Mouse (Mus musculus): ENCODE data around the gene Adcy9. TPM values are rescaled to one million over a fixed set of nuclear protein-coding genes. Genes with fewer than 3 reads are reported as not detected.
A peak's percentile ranks its signal among the peaks of the same experiment; 100 is the strongest.

The Adcy9 gene
- polyA plus RNA-seq, 1 experiment from 2014 or later = 1.7 TPM

DNA sequence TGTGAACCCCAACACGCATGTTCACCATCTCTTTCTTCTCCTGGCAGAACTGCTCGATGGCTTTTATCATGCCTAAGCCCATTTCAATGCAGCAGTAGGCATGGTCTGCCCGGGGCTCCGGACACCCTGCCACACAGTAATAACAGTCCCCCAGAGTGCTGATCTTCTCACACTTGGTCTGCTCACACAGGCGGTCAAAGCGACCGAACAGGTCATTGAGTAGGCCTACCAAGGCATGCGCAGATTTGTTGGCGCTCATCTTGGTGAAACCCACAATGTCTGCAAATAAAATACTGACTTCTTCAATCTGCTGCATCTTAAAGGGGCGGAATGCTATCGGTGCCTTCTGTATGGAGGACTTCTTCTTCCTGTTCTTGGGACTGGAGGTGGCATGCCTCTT lies 2.2 kb downstream of the Adcy9 start:
- 95% methylated on average over 11 of the region's 11 CpGs for WGBS
- H3K9me3 ChIP-seq = no peaks in the 10 kb centered on the region
- no peak overlapping the region for H3K4me3 ChIP-seq (replicated peaks)
- no peaks in the 10 kb centered on the region for H3K36me3 ChIP-seq
- no peak overlapping the region for H3K9ac ChIP-seq
- ATAC-seq (ENCODE audit: insufficient read depth, low FRiP score, low read depth) = no peak
- no peaks in the 10 kb centered on the region for H3K27me3 ChIP-seq (replicated peaks)
- H3K27ac ChIP-seq = no peak overlapping the region
- peaks cover 22% of the 10 kb centered on the region for H3K4me1 ChIP-seq
- H3K4me2 ChIP-seq = peak overlapping the region; percentile 32

DNA sequence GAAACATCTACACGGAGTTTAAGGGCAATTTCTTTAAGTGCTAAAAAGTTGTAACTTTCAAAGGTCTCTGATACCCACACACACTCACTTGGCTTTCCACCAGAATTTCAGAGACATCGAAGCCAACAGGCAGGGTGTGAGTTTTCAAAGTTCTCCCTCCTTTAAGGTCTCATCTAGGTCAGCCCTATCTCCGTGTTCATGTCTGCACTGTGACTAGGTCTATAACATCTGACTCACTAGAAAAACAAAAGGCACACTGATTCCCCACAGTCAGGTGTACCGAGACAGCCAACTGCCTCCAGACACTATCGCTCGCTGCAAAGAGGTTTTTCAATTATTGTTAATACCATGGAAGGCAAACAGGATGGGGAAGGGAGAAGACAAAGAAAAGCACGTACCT lies 2.8 kb downstream of the Adcy9 start:
- H3K36me3 ChIP-seq = no peaks in the 10 kb centered on the region
- peak overlapping the region; percentile 32 for H3K4me2 ChIP-seq
- ATAC-seq (ENCODE audit: insufficient read depth, low FRiP score, low read depth) = no peak
- no peaks in the 10 kb centered on the region for H3K9me3 ChIP-seq
- H3K4me1 ChIP-seq = peaks cover 22% of the 10 kb centered on the region
- no peak overlapping the region for H3K27ac ChIP-seq
- H3K9ac ChIP-seq = no peak overlapping the region
- no peak overlapping the region for H3K4me3 ChIP-seq (replicated peaks)
- no peaks in the 10 kb centered on the region for H3K27me3 ChIP-seq (replicated peaks)
- 65% methylated on average over 7 of the region's 7 CpGs for WGBS

DNA sequence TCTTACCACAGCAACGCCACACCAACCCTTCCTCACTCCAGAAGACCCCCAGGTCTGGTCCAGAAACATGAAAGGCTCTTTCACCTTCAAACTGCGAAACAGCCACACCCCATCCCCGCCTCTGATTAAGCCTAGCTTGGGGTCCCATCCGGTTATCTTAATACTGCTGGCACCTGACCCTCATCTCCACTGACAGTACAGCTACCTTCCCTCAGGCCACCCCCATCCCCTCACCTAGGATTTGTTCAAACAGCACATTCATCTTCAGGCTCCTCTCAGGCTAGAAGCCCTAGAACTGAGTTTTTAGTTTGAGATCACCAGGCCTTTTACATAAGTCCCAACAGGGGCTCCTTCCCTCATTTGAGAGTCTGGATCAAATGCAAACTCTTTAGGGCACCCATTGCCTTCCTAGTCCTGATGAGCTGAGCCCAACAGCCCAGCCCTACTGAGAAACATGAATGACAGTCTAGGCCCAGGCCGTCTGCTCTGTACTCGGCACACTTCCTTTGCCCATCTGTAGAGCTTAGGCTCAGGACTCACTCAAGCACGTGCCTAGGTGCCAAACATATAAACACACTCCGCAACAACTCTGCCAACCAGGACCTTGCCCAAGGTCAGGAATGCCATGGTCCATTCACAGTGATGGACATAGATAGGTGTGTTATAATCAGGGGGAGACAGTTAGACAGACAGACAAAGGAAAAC lies 5.3 kb downstream of the Adcy9 start:
- H3K9me3 ChIP-seq = no peaks in the 10 kb centered on the region
- H3K27ac ChIP-seq = no peak overlapping the region
- no peaks in the 10 kb centered on the region for H3K36me3 ChIP-seq
- H3K4me1 ChIP-seq = peaks cover 22% of the 10 kb centered on the region
- no peak overlapping the region for H3K9ac ChIP-seq
- no peak overlapping the region for H3K4me2 ChIP-seq
- no peak overlapping the region for H3K4me3 ChIP-seq (replicated peaks)
- whole genome bisulfite sequencing = 74% methylated on average over 8 of the region's 8 CpGs
- no peak for ATAC-seq (ENCODE audit: insufficient read depth, low FRiP score, low read depth)
- no peaks in the 10 kb centered on the region for H3K27me3 ChIP-seq (replicated peaks)

DNA sequence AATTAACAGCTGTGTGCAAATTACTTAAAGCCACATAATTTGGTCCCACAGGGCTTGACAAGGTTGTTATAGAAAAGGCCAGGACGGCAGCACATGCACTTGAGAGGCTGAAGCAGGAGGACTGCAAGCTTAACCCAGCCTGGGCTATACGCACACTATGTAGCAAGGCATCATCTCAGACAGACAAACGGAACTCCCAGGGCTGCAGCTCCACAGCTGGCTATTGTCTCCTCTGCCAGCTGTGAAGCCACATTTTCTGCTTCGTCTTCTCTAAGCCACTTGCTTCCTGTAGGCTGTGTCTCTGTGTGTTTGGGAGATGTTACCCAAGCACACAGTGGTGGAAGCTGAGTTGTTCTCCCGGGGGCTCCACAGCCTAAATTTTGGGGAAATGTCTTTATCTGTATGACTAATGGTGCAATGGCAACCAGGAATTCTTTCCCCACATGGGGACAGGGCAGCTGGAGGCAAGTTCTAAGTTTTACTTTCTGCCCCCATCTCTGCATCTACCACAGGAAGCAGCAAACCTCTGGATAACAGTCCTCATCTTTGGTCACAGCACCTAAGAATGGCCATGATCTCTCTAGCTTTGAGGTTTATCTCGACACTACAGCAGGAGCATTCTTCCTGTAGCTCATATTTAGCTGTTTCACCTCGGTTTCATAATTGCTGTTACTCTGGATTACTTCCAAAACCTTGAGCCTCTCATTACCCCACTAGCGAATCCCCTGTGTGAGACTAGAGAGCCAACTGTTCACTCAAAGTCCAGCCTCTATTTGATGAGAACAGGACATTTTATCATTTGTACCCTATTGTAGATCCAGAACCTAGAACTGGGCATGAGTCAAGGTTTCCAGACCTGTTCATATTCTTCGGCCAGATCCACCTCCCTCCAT lies 6.1 kb downstream of the Adcy9 start:
- no peak for ATAC-seq (ENCODE audit: insufficient read depth, low FRiP score, low read depth)
- no peaks in the 10 kb centered on the region for H3K9me3 ChIP-seq
- H3K36me3 ChIP-seq = no peaks in the 10 kb centered on the region
- 60% methylated on average over 9 of the region's 9 CpGs for WGBS
- H3K4me3 ChIP-seq (replicated peaks) = no peak overlapping the region
- no peak overlapping the region for H3K27ac ChIP-seq
- no peak overlapping the region for H3K4me2 ChIP-seq
- no peaks in the 10 kb centered on the region for H3K27me3 ChIP-seq (replicated peaks)
- peaks cover 20% of the 10 kb centered on the region for H3K4me1 ChIP-seq
- no peak overlapping the region for H3K9ac ChIP-seq

DNA sequence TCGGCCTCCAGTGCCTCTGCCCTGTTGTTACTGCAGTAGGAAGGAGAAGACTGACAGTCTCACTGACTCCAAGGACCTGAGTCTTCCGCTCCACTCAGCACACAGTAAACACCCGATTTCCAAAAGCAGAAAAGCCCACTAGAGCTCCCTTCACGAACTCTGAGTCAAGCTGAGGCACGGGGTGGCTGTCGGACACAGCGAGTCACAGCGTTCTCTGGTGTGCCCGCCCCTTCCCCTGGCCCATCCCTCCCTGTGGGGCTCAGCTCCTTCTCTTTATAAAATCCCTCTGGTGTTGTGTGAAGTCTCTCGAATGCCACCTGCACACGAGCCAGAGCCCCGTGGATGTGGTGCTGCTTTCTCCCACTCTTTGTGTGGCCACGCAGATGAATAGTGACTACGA lies 7.0 kb downstream of the Adcy9 start:
- H3K4me3 ChIP-seq (replicated peaks) = no peak overlapping the region
- H3K4me2 ChIP-seq = no peak overlapping the region
- H3K27me3 ChIP-seq (replicated peaks) = no peaks in the 10 kb centered on the region
- H3K4me1 ChIP-seq = peaks cover 10% of the 10 kb centered on the region; the same call in 1 of the 2 replicates
- no peaks in the 10 kb centered on the region for H3K9me3 ChIP-seq
- no peaks in the 10 kb centered on the region for H3K36me3 ChIP-seq
- WGBS = 53% methylated on average over 14 of the region's 14 CpGs
- ATAC-seq (ENCODE audit: insufficient read depth, low FRiP score, low read depth) = no peak
- no peak overlapping the region for H3K27ac ChIP-seq
- H3K9ac ChIP-seq = no peak overlapping the region

DNA sequence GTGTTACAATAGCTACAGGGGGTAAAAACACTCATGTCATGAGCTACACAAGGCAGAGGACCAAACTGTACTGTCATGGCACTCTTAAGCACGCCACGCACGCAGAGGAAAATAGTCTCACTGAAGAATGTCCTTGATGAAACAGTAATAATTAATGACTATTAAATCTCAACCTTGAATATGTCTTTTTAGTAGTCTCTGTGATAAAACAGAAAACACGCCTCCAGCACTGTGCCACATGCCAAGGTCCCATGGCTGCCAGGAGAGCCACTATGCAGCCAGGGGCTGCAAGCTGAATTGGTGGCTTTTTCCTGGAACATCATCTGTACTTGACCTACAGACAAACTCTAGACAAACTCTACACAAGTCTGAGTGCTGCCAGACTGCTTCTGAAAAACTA lies 8.0 kb downstream of the Adcy9 start:
- no peaks in the 10 kb centered on the region for H3K9me3 ChIP-seq
- no peaks in the 10 kb centered on the region for H3K36me3 ChIP-seq
- no peak overlapping the region for H3K27ac ChIP-seq
- WGBS = 79% methylated on average over 4 of the region's 4 CpGs
- H3K4me3 ChIP-seq (replicated peaks) = no peak overlapping the region
- ATAC-seq (ENCODE audit: insufficient read depth, low FRiP score, low read depth) = no peak
- no peak overlapping the region for H3K9ac ChIP-seq
- H3K27me3 ChIP-seq (replicated peaks) = no peaks in the 10 kb centered on the region
- 0 out of 2 replicates have a peak, but pooled peaks cover 4% of the 10 kb centered on the region for H3K4me1 ChIP-seq
- H3K4me2 ChIP-seq = no peak overlapping the region

DNA sequence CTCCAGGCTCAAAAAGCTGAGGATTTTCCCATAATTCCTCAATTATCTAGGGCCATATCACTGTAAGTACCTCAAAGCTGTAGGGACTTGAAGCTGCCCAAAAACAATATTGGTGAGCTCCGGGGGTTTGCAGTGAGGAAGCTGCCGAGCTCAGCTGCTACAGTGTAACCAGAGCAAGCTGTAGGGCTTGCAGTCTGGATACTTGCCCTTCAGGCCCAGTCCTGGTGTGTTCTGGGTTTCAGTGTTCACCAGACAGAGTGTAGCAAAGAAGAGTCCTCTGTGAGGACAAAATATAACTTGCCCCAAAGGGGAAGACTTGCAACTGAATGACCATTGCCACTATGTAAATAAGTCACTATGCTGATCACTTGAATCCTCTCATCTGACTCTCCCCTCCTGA lies 9.0 kb downstream of the Adcy9 start:
- ATAC-seq (ENCODE audit: insufficient read depth, low FRiP score, low read depth) = no peak
- H3K27ac ChIP-seq = no peak overlapping the region

DNA sequence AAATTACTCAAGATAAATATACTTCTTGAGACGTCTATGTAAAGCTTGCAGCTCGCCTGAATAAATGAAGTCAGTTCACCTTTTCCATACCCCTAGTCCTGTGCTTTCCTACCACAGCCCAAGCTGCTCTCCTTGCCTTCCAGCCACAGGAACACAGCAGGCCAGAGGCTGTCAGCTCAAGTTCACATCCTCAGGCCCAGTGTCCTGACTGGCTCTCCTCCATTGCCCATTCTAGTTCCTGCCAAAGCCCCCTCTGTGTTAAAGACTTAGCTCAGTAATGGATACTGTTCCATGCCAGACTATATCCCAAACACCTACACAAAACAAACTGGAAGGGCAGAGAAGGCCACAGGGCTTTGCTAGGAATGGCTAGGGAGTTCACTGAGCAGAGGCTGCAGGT lies 12.8 kb downstream of the Adcy9 start:
- ATAC-seq (ENCODE audit: insufficient read depth, low FRiP score, low read depth) = no peak
- H3K4me3 ChIP-seq (replicated peaks) = no peak overlapping the region
- H3K9ac ChIP-seq = no peak overlapping the region
- no peaks in the 10 kb centered on the region for H3K27me3 ChIP-seq (replicated peaks)
- H3K27ac ChIP-seq = no peak overlapping the region
- no peaks in the 10 kb centered on the region for H3K9me3 ChIP-seq
- no peaks in the 10 kb centered on the region for H3K36me3 ChIP-seq
- H3K4me2 ChIP-seq = no peak overlapping the region
- 59% methylated on average over 2 of the region's 2 CpGs for WGBS
- H3K4me1 ChIP-seq = peaks cover 2% of the 10 kb centered on the region; the same call in 1 of the 2 replicates

More for the DNA sequence above, 9.0 kb downstream of the Adcy9 start:
- Histone ChIP-seq H3K4me3 (replicated peaks) (no peak overlapping the region), H3K9me3 (no peaks in the 10 kb centered on the region), H3K4me1 (0 out of 2 replicates have a peak, but pooled peaks cover 4% of the 10 kb centered on the region), H3K9ac (no peak overlapping the region), H3K4me2 (no peak overlapping the region), H3K27me3 (replicated peaks) (no peaks in the 10 kb centered on the region), H3K36me3 (no peaks in the 10 kb centered on the region)
- 66% methylated on average over 2 of the region's 2 CpGs for WGBS

DNA sequence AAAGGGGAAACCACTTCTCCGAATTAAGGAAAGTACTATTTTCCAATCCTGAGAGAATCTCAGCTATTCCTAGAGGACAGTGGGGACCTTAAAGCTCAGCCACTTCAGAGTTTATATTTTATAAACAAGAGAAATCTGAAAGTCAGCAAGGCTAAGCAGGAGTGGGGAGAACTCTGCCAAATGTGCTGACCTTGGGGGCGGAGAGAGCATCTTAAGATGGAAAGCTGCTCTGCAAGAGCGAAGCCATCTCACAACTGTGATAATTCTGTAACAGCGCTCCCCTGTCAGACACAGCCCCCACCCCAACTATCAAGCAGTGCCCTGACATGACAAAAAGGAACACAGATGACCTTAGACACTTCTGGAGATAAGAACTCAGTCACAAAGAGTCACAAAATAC lies 13.6 kb downstream of the Adcy9 start:
- Histone ChIP-seq H3K27ac (no peak overlapping the region), H3K4me3 (replicated peaks) (no peak overlapping the region), H3K27me3 (replicated peaks) (no peaks in the 10 kb centered on the region), H3K4me2 (no peak overlapping the region), H3K9ac (no peak overlapping the region), H3K4me1 (peaks cover 2% of the 10 kb centered on the region; the same call in 1 of the 2 replicates), H3K36me3 (no peaks in the 10 kb centered on the region), H3K9me3 (no peaks in the 10 kb centered on the region)
- no peak for ATAC-seq (ENCODE audit: insufficient read depth, low FRiP score, low read depth)
- 41% methylated on average over 4 of the region's 4 CpGs for WGBS

DNA sequence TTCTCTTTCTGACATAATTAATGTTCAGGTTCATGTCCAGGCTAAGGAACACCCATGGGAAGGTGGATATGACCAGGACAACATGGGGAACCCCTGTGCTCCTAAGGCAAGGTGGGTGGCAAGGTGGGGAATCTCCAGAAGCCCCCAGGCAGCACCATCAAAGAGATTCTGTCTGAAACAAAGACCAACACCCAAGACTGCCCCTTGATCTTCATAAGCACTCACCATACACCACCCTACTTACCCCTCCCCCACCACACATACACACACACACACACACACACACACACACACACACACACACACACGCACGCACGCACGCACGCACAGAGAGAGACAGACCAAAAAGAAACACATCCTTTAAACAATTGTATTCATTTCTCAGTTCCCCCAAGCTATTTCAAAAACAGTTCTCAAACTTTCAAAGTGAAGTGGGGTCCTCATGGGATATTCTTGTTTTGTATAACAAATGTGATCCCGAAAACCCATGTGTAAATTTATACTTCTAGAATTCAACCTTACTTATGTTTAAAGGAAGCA lies 14.2 kb downstream of the Adcy9 start:
- no peaks in the 10 kb centered on the region for H3K36me3 ChIP-seq
- no peaks in the 10 kb centered on the region for H3K27me3 ChIP-seq (replicated peaks)
- 71% methylated on average over 6 of the region's 6 CpGs for WGBS
- H3K4me3 ChIP-seq (replicated peaks) = no peak overlapping the region
- no peak overlapping the region for H3K9ac ChIP-seq
- H3K4me1 ChIP-seq = peaks cover 2% of the 10 kb centered on the region; the same call in 1 of the 2 replicates
- no peak overlapping the region for H3K27ac ChIP-seq
- ATAC-seq (ENCODE audit: insufficient read depth, low FRiP score, low read depth) = no peak
- H3K4me2 ChIP-seq = no peak overlapping the region
- no peaks in the 10 kb centered on the region for H3K9me3 ChIP-seq

DNA sequence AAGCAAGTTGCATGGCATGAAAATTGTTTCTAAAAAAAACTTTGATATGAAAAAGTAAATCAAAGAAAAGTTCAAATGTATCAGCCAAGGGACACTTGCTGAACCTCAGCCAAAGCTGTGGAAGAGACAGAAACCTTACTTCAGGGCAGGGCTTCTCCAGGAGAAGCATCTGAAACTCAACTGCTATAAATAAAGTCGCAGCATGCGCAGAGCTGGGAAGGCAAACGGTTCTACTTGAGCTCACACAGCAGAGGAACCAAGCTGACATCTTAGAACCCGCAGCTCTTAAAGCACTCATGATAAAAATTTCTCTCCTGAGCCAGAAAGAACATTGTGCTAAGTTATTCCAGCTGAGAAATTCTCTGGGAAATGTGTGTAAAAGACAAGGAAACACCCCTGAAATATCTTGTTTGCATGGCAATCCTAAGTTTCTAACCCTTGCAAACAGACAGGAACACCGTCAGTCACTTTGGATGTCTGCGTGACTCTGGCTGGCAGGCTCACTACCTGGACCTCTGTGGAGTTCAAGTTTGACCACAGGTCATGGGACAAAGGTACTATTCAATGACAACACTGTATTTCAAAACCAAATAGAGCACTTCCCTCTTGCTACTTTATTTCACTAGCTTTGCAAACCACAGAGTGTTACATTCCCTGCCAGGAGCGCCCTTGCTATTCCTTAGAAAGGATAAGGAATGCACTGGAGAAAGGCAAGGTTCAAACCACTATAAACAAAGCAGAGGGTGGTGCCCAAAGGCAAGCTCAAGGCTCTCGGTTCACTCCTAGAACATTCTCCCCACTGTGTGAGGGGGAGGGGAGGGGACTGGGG lies 15.2 kb downstream of the Adcy9 start:
- no peak overlapping the region for H3K9ac ChIP-seq
- no peak for ATAC-seq (ENCODE audit: insufficient read depth, low FRiP score, low read depth)
- H3K4me3 ChIP-seq (replicated peaks) = no peak overlapping the region
- H3K27ac ChIP-seq = 0 out of 2 replicates have a peak overlapping the region, but pooled peaks have one; percentile 1
- H3K4me2 ChIP-seq = no peak overlapping the region
- no peaks in the 10 kb centered on the region for H3K9me3 ChIP-seq
- H3K4me1 ChIP-seq = peaks cover 2% of the 10 kb centered on the region; the same call in 1 of the 2 replicates
- no peaks in the 10 kb centered on the region for H3K36me3 ChIP-seq
- H3K27me3 ChIP-seq (replicated peaks) = no peaks in the 10 kb centered on the region
- WGBS = 45% methylated on average over 8 of the region's 8 CpGs
